Mouse (Mus musculus) cerebellum, adult 2 months (tissue): Measurements from ENCODE around the gene Gatm. TPM values are rescaled to one million over a fixed set of nuclear protein-coding genes. Genes with fewer than 3 reads are reported as not detected.

ENCODE experiments used
- DNase-seq, 2 experiments: peaks; one replicate each; pipeline ENCODE4 v3.0.0; 2021
- H3K27ac ChIP-seq: fragments of 200-500 bp; 2 replicates; pipeline ENCODE4 v1.5.1; 2012; ENCODE audit warnings: low read length, control low read depth, inconsistent platforms; ENCODE audit not compliant: insufficient read depth
- H3K27me3 ChIP-seq: fragments of 200-500 bp; 2 replicates; pipeline ENCODE4 v1.6.1; 2012; ENCODE audit warnings: inconsistent platforms, mild to moderate bottlenecking, low read length, moderate library complexity; ENCODE audit not compliant: control insufficient read depth, insufficient read depth
- H3K4me1 ChIP-seq: fragments of 200-500 bp; 2 replicates; pipeline ENCODE4 v1.6.1; 2011; ENCODE audit warnings: low read length; ENCODE audit not compliant: control insufficient read depth, insufficient read depth
- H3K4me3 ChIP-seq: fragments of 200-500 bp; replicated peaks from 2 replicates; pipeline ENCODE3; 2011; ENCODE audit warnings: mild to moderate bottlenecking, low read depth, low read length, control low read depth; ENCODE audit not compliant: insufficient read depth
- CTCF ChIP-seq: fragments of 200-500 bp; IDR thresholded peaks from 2 replicates; pipeline ENCODE4 v1.5.1; 2011; ENCODE audit warnings: low read depth, mild to moderate bottlenecking, control low read depth, low read length, moderate library complexity, borderline replicate concordance; ENCODE audit not compliant: insufficient read depth
- POLR2A ChIP-seq: fragments of 200-500 bp; IDR thresholded peaks from 2 replicates; pipeline ENCODE4 v1.6.1; 2011; ENCODE audit warnings: low read length, control low read depth, borderline replicate concordance; ENCODE audit not compliant: insufficient read depth
- WGBS: fragments of 180-500 bp; shearing (Covaris S2); methylation state at CpG from one replicate; pipeline ENCODE4 v1.1.7; 2018; 5-methylcytosine and 5-hydroxymethylcytosine counted together
- polyA plus RNA-seq: library from polyadenylated mRNA; depleted of rRNA; stranded (reverse); fragments of >200 nt; gene quantifications from 2 replicates; pipeline ENCODE4 v1.2.3, GENCODE M21; 2012

Gene Gatm
- polyA plus RNA-seq, 1 experiment = 201 TPM

DNA sequence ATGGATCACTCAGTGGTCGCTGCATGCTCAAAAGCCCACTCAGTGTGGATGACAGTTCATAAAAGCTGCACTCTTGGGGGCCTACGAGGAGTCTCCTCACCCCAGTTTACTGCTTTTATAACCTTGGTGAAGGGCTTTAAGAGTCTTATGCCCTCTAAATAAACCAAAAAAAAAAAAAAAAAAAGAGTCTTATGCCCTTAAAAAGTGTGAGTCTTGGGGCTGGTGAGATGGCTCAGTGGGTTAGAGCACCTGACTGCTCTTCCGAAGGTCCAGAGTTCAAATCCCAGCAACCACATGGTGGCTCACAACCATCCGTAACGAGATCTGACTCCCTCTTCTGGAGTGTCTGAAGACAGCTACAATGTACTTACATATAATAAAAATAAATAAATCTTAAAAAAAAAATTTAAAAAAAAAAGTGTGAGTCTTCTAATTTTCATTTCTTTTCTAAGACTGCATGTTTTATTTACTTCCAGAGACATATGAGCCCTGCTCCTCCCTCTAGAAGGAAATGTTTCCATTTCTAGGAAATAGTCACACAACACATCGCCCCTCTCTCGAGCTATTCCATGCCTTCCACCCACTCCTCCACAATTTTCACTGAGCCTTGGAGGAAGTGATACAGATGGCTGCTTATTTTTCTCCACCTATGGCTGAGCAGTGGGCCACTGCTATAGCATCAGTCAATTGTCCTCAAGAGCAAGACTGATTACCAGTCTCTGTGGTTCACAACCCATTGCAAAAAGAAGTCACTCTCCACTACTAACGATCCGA, 10.4 kb upstream of the Gatm start:
- no peak for DNase-seq
- TF ChIP-seq POLR2A = no peak
- no peak for TF ChIP-seq CTCF
- H3K27me3 ChIP-seq = no peaks in the 10 kb centered on the region
- H3K4me3 ChIP-seq = no peak overlapping the region
- H3K4me1 ChIP-seq = no peaks in the 10 kb centered on the region
- no peak overlapping the region for H3K27ac ChIP-seq
- 81% methylated on average over 9 of the region's 9 CpGs for WGBS

DNA sequence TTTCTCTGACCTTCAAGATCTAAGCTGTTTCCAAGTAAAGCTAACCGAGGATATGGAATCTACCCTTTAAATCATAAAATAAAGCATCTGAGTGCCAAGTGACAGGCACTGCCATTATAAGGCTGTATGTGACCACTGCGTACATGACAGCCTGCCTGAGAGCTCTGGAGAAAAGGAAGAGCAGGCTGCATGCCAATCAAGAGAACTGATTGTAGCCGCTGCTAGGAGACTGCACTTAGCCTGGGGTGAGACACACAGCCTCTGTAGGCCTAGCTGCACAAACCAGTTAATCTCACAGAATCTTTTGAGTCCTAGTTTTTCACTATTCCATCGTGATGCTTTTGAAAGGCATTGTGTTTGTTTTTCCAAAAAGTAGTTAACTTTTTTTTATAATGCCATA, 7.6 kb upstream of the Gatm start:
- Histone ChIP-seq H3K27me3 (no peaks in the 10 kb centered on the region), H3K4me3 (no peak overlapping the region), H3K4me1 (no peaks in the 10 kb centered on the region), H3K27ac (no peak overlapping the region)
- TF ChIP-seq POLR2A = no peak
- TF ChIP-seq CTCF = no peak
- no peak for DNase-seq
- 19% methylated on average over 4 of the region's 4 CpGs for WGBS

- TF ChIP-seq POLR2A (no peak), CTCF (no peak)
- Histone ChIP-seq H3K27ac (no peak overlapping the region; the same call in 1 of the 2 replicates), H3K4me3 (no peak overlapping the region), H3K4me1 (no peaks in the 10 kb centered on the region), H3K27me3 (no peaks in the 10 kb centered on the region)
- DNase-seq = no peak
- 72% methylated on average over 6 of the region's 6 CpGs for WGBS
Observed at GRCm38 (mm10) chr2:122617792-122618191, 6.7 kb upstream of the Gatm start.

- Histone ChIP-seq H3K27ac (no peak overlapping the region), H3K4me3 (no peak overlapping the region), H3K4me1 (no peaks in the 10 kb centered on the region), H3K27me3 (no peaks in the 10 kb centered on the region)
- WGBS = 32% methylated on average over 6 of the region's 6 CpGs
- TF ChIP-seq POLR2A = no peak
- no peak for TF ChIP-seq CTCF
- DNase-seq = no peak
Observed at GRCm38 (mm10) chr2:122616237-122616636, 5.1 kb upstream of the Gatm start.

- DNase-seq = no peak
- H3K4me3 ChIP-seq = peak overlapping the region; percentile 73
- TF ChIP-seq POLR2A (no peak), CTCF (no peak)
- no peaks in the 10 kb centered on the region for H3K27me3 ChIP-seq
- whole genome bisulfite sequencing = 69% methylated on average over 4 of the region's 4 CpGs
- no peak overlapping the region for H3K27ac ChIP-seq
- H3K4me1 ChIP-seq = no peaks in the 10 kb centered on the region
Observed at GRCm38 (mm10) chr2:122611654-122611973, 511 bp upstream of the Gatm start.

DNA sequence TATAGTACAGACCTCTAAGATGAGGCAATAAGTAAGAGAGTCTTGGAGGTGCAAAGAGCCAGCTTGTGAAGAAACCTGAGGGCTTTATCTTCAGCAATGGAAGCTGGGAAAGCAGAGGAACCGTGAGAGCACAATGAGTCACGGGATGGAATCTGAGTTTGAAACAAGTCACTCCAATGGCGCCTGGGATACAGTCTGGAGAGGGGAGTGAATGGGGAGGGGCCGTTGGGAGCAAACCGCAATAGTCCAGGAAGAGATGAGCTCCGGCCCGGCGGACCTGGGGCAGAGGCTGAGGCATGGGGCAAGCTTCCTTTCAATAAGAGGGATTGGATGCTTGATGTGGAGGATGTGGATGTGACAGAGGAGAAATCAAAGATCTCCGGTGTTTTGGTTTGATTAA, 2.3 kb downstream of the Gatm start:
- TF ChIP-seq POLR2A = no peak
- no peak for TF ChIP-seq CTCF
- DNase-seq = no peak
- no peak overlapping the region for H3K27ac ChIP-seq
- H3K4me1 ChIP-seq = no peaks in the 10 kb centered on the region
- H3K27me3 ChIP-seq = no peaks in the 10 kb centered on the region
- WGBS = 69% methylated on average over 9 of the region's 9 CpGs
- H3K4me3 ChIP-seq = no peak overlapping the region

- WGBS = 78% methylated on average over 5 of the region's 5 CpGs
- no peak for TF ChIP-seq CTCF
- TF ChIP-seq POLR2A = no peak
- Histone ChIP-seq H3K27me3 (no peaks in the 10 kb centered on the region), H3K4me1 (no peaks in the 10 kb centered on the region), H3K27ac (no peak overlapping the region), H3K4me3 (no peak overlapping the region)
- peak in 1 of 2 experiments; percentile 32 for DNase-seq
Observed at GRCm38 (mm10) chr2:122605829-122606228, 5.3 kb downstream of the Gatm start.

DNA sequence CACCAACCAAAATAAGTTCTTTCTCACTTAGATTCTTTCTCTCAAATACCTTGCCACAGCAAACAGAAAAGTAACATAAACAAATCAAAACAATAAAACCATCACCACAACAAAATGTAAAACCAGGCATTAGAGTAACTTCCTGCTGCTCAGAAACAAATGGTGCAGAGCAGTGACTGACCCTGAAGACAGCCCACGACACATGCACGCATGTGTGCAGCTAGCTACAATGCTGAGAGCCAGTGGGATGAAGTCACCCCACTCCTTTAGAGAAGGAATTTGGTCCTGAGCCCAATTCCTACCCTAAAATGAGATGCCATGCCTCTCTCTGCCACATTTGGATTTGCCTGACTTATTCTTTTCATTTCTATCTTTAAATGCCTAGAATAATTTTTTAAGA, 9.7 kb downstream of the Gatm start:
- no peak for TF ChIP-seq POLR2A
- no peak for TF ChIP-seq CTCF
- 68% methylated on average over 2 of the region's 2 CpGs for WGBS

More for the DNA sequence above, 9.7 kb downstream of the Gatm start:
- no peak overlapping the region for H3K27ac ChIP-seq
- DNase-seq = no peak
- H3K4me1 ChIP-seq = no peaks in the 10 kb centered on the region
- H3K27me3 ChIP-seq = no peaks in the 10 kb centered on the region
- H3K4me3 ChIP-seq = no peak overlapping the region
